Mouse (Mus musculus): ENCODE data around the gene Gm49380. TPM values are rescaled to one million over a fixed set of nuclear protein-coding genes. Genes with fewer than 3 reads are reported as not detected.

The Gm49380 gene
- polyA plus RNA-seq, 1 experiment from 2014 or later = 0.10 TPM

GRCm38 (mm10) chr9:44048541-44049380, 64.5 kb downstream of the Gm49380 start:
- ATAC-seq = no peak
- 78% methylated on average over 15 of the region's 15 CpGs for WGBS
- Histone ChIP-seq H3K4me2 (ENCODE audit: low read length) (no peak overlapping the region), H3K4me1 (ENCODE audit: control insufficient read depth, insufficient read depth, low read length) (0 out of 2 replicates have a peak, but pooled peaks cover 6% of the 10 kb centered on the region), H3K36me3 (ENCODE audit: control insufficient read depth, insufficient read depth, low read length) (no peaks in the 10 kb centered on the region), H3K9ac (ENCODE audit: low read depth, low read length) (no peak overlapping the region), H3K4me3 (ENCODE audit: low read depth, low read length) (no peak overlapping the region), H3K9me3 (replicated peaks; ENCODE audit: control insufficient read depth, low read length, poor library complexity, severe bottlenecking) (no peaks in the 10 kb centered on the region), H3K27ac (ENCODE audit: low read length) (no peak overlapping the region), H3K27me3 (ENCODE audit: control insufficient read depth, insufficient read depth, low read depth, low read length) (peaks cover 11% of the 10 kb centered on the region)

DNA sequence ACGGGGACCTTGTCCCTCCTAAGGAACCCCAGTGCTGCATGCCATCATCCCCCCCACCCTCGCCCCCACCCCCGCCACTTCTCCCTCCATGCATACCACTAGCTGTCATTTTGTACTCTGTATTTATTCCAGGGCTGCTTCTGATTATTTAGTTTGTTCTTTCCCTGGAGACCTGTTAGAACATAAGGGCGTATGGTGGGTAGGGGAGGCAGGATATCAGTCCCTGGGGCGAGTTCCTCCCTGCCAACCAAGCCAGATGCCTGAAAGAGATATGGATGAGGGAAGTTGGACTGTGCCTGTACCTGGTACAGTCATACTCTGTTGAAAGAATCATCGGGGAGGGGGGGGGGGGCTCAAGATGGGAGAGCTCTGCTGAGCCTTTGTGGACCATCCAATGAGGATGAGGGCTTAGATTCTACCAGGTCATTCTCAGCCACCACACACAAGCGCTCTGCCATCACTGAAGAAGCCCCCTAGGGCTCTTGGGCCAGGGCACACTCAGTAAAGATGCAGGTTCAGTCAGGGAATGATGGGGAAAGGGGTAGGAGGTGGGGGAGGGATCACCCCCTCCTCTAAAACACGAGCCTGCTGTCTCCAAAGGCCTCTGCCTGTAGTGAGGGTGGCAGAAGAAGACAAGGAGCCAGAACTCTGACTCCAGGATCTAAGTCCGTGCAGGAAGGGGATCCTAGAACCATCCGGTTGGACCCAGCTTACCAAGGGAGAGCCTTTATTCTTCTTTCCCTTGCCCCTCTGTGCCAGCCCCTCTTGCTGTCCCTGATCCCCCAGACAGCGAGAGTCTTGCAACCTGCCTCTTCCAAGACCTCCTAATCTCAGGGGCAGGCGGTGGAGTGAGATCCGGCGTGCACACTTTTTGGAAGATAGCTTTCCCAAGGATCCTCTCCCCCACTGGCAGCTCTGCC, 65.5 kb downstream of the Gm49380 start:
- Histone ChIP-seq H3K36me3 (ENCODE audit: control insufficient read depth, insufficient read depth, low read length) (no peaks in the 10 kb centered on the region), H3K27ac (ENCODE audit: low read length) (no peak overlapping the region), H3K4me2 (ENCODE audit: low read length) (no peak overlapping the region), H3K4me1 (ENCODE audit: control insufficient read depth, insufficient read depth, low read length) (peaks cover 15% of the 10 kb centered on the region; the same call in 1 of the 2 replicates), H3K9me3 (replicated peaks; ENCODE audit: control insufficient read depth, low read length, poor library complexity, severe bottlenecking) (no peaks in the 10 kb centered on the region), H3K27me3 (ENCODE audit: control insufficient read depth, insufficient read depth, low read depth, low read length) (peaks cover 16% of the 10 kb centered on the region), H3K9ac (ENCODE audit: low read depth, low read length) (no peak overlapping the region), H3K4me3 (ENCODE audit: low read depth, low read length) (no peak overlapping the region)
- no peak for ATAC-seq
- WGBS = 82% methylated on average over 14 of the region's 14 CpGs

- Histone ChIP-seq H3K4me3 (ENCODE audit: low read depth, low read length) (no peak overlapping the region), H3K9me3 (replicated peaks; ENCODE audit: control insufficient read depth, low read length, poor library complexity, severe bottlenecking) (no peaks in the 10 kb centered on the region), H3K27ac (ENCODE audit: low read length) (no peak overlapping the region), H3K27me3 (ENCODE audit: control insufficient read depth, insufficient read depth, low read depth, low read length) (peaks cover 16% of the 10 kb centered on the region), H3K4me1 (ENCODE audit: control insufficient read depth, insufficient read depth, low read length) (peaks cover 16% of the 10 kb centered on the region; the same call in 1 of the 2 replicates), H3K9ac (ENCODE audit: low read depth, low read length) (no peak overlapping the region), H3K36me3 (ENCODE audit: control insufficient read depth, insufficient read depth, low read length) (no peaks in the 10 kb centered on the region), H3K4me2 (ENCODE audit: low read length) (no peak overlapping the region)
- 59% methylated on average over 6 of the region's 6 CpGs for WGBS
- no peak for ATAC-seq
Measured at GRCm38 (mm10) chr9:44047071-44047470, 66.2 kb downstream of the Gm49380 start.

GRCm38 (mm10) chr9:44046426-44046825, 66.9 kb downstream of the Gm49380 start:
- Histone ChIP-seq H3K27me3 (ENCODE audit: control insufficient read depth, insufficient read depth, low read depth, low read length) (peaks cover 16% of the 10 kb centered on the region), H3K36me3 (ENCODE audit: control insufficient read depth, insufficient read depth, low read length) (no peaks in the 10 kb centered on the region), H3K4me1 (ENCODE audit: control insufficient read depth, insufficient read depth, low read length) (peaks cover 16% of the 10 kb centered on the region; the same call in 1 of the 2 replicates), H3K27ac (ENCODE audit: low read length) (no peak overlapping the region), H3K4me3 (ENCODE audit: low read depth, low read length) (no peak overlapping the region), H3K9ac (ENCODE audit: low read depth, low read length) (no peak overlapping the region), H3K4me2 (ENCODE audit: low read length) (no peak overlapping the region), H3K9me3 (replicated peaks; ENCODE audit: control insufficient read depth, low read length, poor library complexity, severe bottlenecking) (no peaks in the 10 kb centered on the region)
- ATAC-seq = no peak
- 89% methylated on average over 12 of the region's 12 CpGs for WGBS

DNA sequence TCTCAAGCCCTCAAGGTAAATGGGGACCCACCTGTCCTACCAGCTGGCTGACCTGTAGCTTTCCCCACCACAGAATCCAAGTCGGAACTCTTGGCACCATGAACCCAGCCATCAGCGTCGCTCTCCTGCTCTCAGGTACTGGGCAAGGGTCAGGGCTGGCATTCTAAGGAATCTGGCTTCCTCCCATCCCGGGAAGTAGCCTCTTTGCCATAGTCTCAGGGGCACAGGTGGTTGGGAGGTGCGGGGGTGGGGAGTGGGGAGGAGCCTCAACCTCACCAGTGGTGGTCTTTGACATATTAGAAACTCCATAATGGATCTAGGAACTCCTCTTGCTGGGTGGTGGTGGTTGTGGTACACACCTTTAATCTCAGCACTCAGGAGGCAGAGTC, 67.4 kb downstream of the Gm49380 start:
- H3K4me3 ChIP-seq (ENCODE audit: low read depth, low read length) = no peak overlapping the region
- 86% methylated on average over 5 of the region's 5 CpGs for WGBS
- peaks cover 16% of the 10 kb centered on the region for H3K27me3 ChIP-seq (ENCODE audit: control insufficient read depth, insufficient read depth, low read depth, low read length)
- H3K27ac ChIP-seq (ENCODE audit: low read length) = no peak overlapping the region
- peaks cover 16% of the 10 kb centered on the region; the same call in 1 of the 2 replicates for H3K4me1 ChIP-seq (ENCODE audit: control insufficient read depth, insufficient read depth, low read length)
- H3K9me3 ChIP-seq (replicated peaks; ENCODE audit: control insufficient read depth, low read length, poor library complexity, severe bottlenecking) = no peaks in the 10 kb centered on the region
- no peak overlapping the region for H3K9ac ChIP-seq (ENCODE audit: low read depth, low read length)
- ATAC-seq = no peak
- H3K36me3 ChIP-seq (ENCODE audit: control insufficient read depth, insufficient read depth, low read length) = no peaks in the 10 kb centered on the region
- no peak overlapping the region for H3K4me2 ChIP-seq (ENCODE audit: low read length)

- no peak for ATAC-seq
- no peaks in the 10 kb centered on the region for H3K9me3 ChIP-seq (replicated peaks; ENCODE audit: control insufficient read depth, low read length, poor library complexity, severe bottlenecking)
- H3K27me3 ChIP-seq (ENCODE audit: control insufficient read depth, insufficient read depth, low read depth, low read length) = peaks cover 16% of the 10 kb centered on the region
- 71% methylated on average over 3 of the region's 3 CpGs for WGBS
- H3K4me1 ChIP-seq (ENCODE audit: control insufficient read depth, insufficient read depth, low read length) = peaks cover 16% of the 10 kb centered on the region; the same call in 1 of the 2 replicates
- no peak overlapping the region for H3K9ac ChIP-seq (ENCODE audit: low read depth, low read length)
- H3K4me2 ChIP-seq (ENCODE audit: low read length) = no peak overlapping the region
- no peaks in the 10 kb centered on the region for H3K36me3 ChIP-seq (ENCODE audit: control insufficient read depth, insufficient read depth, low read length)
- no peak overlapping the region for H3K4me3 ChIP-seq (ENCODE audit: low read depth, low read length)
- H3K27ac ChIP-seq (ENCODE audit: low read length) = no peak overlapping the region
Measured at GRCm38 (mm10) chr9:44045158-44045883, 68.0 kb downstream of the Gm49380 start.

- Histone ChIP-seq H3K4me1 (ENCODE audit: control insufficient read depth, insufficient read depth, low read length) (peaks cover 16% of the 10 kb centered on the region; the same call in 1 of the 2 replicates), H3K27me3 (ENCODE audit: control insufficient read depth, insufficient read depth, low read depth, low read length) (peaks cover 16% of the 10 kb centered on the region), H3K9ac (ENCODE audit: low read depth, low read length) (no peak overlapping the region), H3K9me3 (replicated peaks; ENCODE audit: control insufficient read depth, low read length, poor library complexity, severe bottlenecking) (no peaks in the 10 kb centered on the region), H3K27ac (ENCODE audit: low read length) (no peak overlapping the region), H3K36me3 (ENCODE audit: control insufficient read depth, insufficient read depth, low read length) (no peaks in the 10 kb centered on the region), H3K4me3 (ENCODE audit: low read depth, low read length) (peak overlapping the region; percentile 43; the same call in 1 of the 2 replicates), H3K4me2 (ENCODE audit: low read length) (peak overlapping the region; percentile 62)
- no peak for ATAC-seq
- 40% methylated on average over 14 of the region's 14 CpGs for WGBS
Measured at GRCm38 (mm10) chr9:44044426-44045157, 68.7 kb downstream of the Gm49380 start.

Measured in midbrain, embryonic 16.5 days (tissue).